Mouse (Mus musculus): Measurements from ENCODE around the gene Dse. TPM values are rescaled to one million over a fixed set of nuclear protein-coding genes. Genes with fewer than 3 reads are reported as not detected.

The Dse gene
- polyA plus RNA-seq, 1 experiment from 2014 or later = 4.5 TPM

Other genes starting within 250 kb of the Dse start
- gene Rwdd1, start 188.1 kb downstream of the Dse start, polyA plus RNA-seq (2015; fragmentation: Nextera tagmentation; extraction: Ambion mirVana) = 120 and 126 TPM in 2 replicates
- not detected in 2 replicates for gene Trappc3l, start 170.1 kb downstream of the Dse start, polyA plus RNA-seq (2015; fragmentation: Nextera tagmentation; extraction: Ambion mirVana)
- gene Calhm4, start 163.4 kb downstream of the Dse start, polyA plus RNA-seq (2015; fragmentation: Nextera tagmentation; extraction: Ambion mirVana) = 0.06 TPM in 1 of 2 replicates, not detected in the other
- gene Calhm5, start 111.2 kb downstream of the Dse start, polyA plus RNA-seq (2015; fragmentation: Nextera tagmentation; extraction: Ambion mirVana) = 0.45 and 0.51 TPM in 2 replicates
- gene Calhm6, start 79.7 kb downstream of the Dse start, polyA plus RNA-seq (2015; fragmentation: Nextera tagmentation; extraction: Ambion mirVana) = 0.19 and 0.22 TPM in 2 replicates
- 138 TPM in 2 replicates for gene Tspyl1, start 74.5 kb upstream of the Dse start, polyA plus RNA-seq (2015; fragmentation: Nextera tagmentation; extraction: Ambion mirVana)
- 216 and 262 TPM in 2 replicates for gene Tspyl4, start 89.7 kb upstream of the Dse start, polyA plus RNA-seq (2015; fragmentation: Nextera tagmentation; extraction: Ambion mirVana)
- gene Col10a1, start 182.3 kb upstream of the Dse start, polyA plus RNA-seq (2015; fragmentation: Nextera tagmentation; extraction: Ambion mirVana) = 0.10 TPM in 1 of 2 replicates, not detected in the other
- gene Nt5dc1, start 210.8 kb upstream of the Dse start, polyA plus RNA-seq (2015; fragmentation: Nextera tagmentation; extraction: Ambion mirVana) = 1.9 and 2.5 TPM in 2 replicates